Mouse (Mus musculus): ENCODE measurements around the gene Slc35e3. TPM values are rescaled to one million over a fixed set of nuclear protein-coding genes. Genes with fewer than 3 reads are reported as not detected.
"Not testable (repeated sequence)": the region's sequence is repeated elsewhere in the genome, so short reads cannot be mapped to it uniquely, and the experiment has no call there.

The Slc35e3 gene
- polyA plus RNA-seq, 1 experiment from 2014 or later, result 22.2 TPM

GRCm38 (mm10) chr10:117763588-117764190, 17.5 kb upstream of the Slc35e3 start:
- Histone ChIP-seq H3K4me3 (no peak overlapping the region), H3K9me3 (no peaks in the 10 kb centered on the region), H3K4me1 (replicated peaks) (no peaks in the 10 kb centered on the region), H3K27ac (no peak overlapping the region), H3K27me3 (ENCODE audit: insufficient read depth, poor library complexity, severe bottlenecking) (no peaks in the 10 kb centered on the region), H3K36me3 (peaks cover 100% of the 10 kb centered on the region)
- WGBS, result 96% methylated on average over 16 of the region's 16 CpGs
- DNase-seq (ENCODE audit: low spot score), result no peak

GRCm38 (mm10) chr10:117762966-117763365, 16.8 kb upstream of the Slc35e3 start:
- H3K36me3 ChIP-seq, result peaks cover 100% of the 10 kb centered on the region
- 95% methylated on average over 12 of the region's 12 CpGs for WGBS

GRCm38 (mm10) chr10:117762281-117762830, 16.2 kb upstream of the Slc35e3 start:
- peaks cover 100% of the 10 kb centered on the region for H3K36me3 ChIP-seq
- no peaks in the 10 kb centered on the region for H3K4me1 ChIP-seq (replicated peaks)
- H3K27ac ChIP-seq, result no peak overlapping the region
- no peaks in the 10 kb centered on the region for H3K9me3 ChIP-seq
- no peak overlapping the region for H3K4me3 ChIP-seq
- H3K27me3 ChIP-seq (ENCODE audit: insufficient read depth, poor library complexity, severe bottlenecking), result no peaks in the 10 kb centered on the region
- no peak for DNase-seq (ENCODE audit: low spot score)
- WGBS, result 98% methylated on average over 2 of the region's 2 CpGs

More at GRCm38 (mm10) chr10:117762966-117763365, 16.8 kb upstream of the Slc35e3 start:
- H3K9me3 ChIP-seq, result no peaks in the 10 kb centered on the region
- H3K4me3 ChIP-seq, result no peak overlapping the region
- H3K27me3 ChIP-seq (ENCODE audit: insufficient read depth, poor library complexity, severe bottlenecking), result no peaks in the 10 kb centered on the region
- no peaks in the 10 kb centered on the region for H3K4me1 ChIP-seq (replicated peaks)
- H3K27ac ChIP-seq, result no peak overlapping the region
- no peak for DNase-seq (ENCODE audit: low spot score)

GRCm38 (mm10) chr10:117761551-117761950, 15.4 kb upstream of the Slc35e3 start:
- peaks cover 100% of the 10 kb centered on the region for H3K36me3 ChIP-seq
- no peaks in the 10 kb centered on the region for H3K4me1 ChIP-seq (replicated peaks)
- H3K27me3 ChIP-seq (ENCODE audit: insufficient read depth, poor library complexity, severe bottlenecking), result no peaks in the 10 kb centered on the region
- H3K9me3 ChIP-seq, result no peaks in the 10 kb centered on the region
- no peak overlapping the region for H3K4me3 ChIP-seq
- WGBS, result 93% methylated on average over 6 of the region's 6 CpGs
- H3K27ac ChIP-seq, result no peak overlapping the region
- DNase-seq (ENCODE audit: low spot score), result no peak

- WGBS, result 96% methylated on average over 9 of the region's 9 CpGs
- Histone ChIP-seq H3K9me3 (no peaks in the 10 kb centered on the region), H3K27me3 (ENCODE audit: insufficient read depth, poor library complexity, severe bottlenecking) (no peaks in the 10 kb centered on the region), H3K36me3 (peaks cover 100% of the 10 kb centered on the region), H3K4me3 (no peak overlapping the region), H3K27ac (no peak overlapping the region), H3K4me1 (replicated peaks) (no peaks in the 10 kb centered on the region)
- no peak for DNase-seq (ENCODE audit: low spot score)
These were observed 14.7 kb upstream of the Slc35e3 start for GRCm38 (mm10) chr10:117760831-117761335.

GRCm38 (mm10) chr10:117759844-117760630, 13.9 kb upstream of the Slc35e3 start:
- no peaks in the 10 kb centered on the region for H3K9me3 ChIP-seq
- no peak for DNase-seq (ENCODE audit: low spot score)
- H3K27me3 ChIP-seq (ENCODE audit: insufficient read depth, poor library complexity, severe bottlenecking), result no peaks in the 10 kb centered on the region
- H3K36me3 ChIP-seq, result peaks cover 100% of the 10 kb centered on the region
- no peak overlapping the region for H3K4me3 ChIP-seq
- H3K4me1 ChIP-seq (replicated peaks), result no peaks in the 10 kb centered on the region
- 96% methylated on average over 10 of the region's 10 CpGs for WGBS
- H3K27ac ChIP-seq, result no peak overlapping the region

GRCm38 (mm10) chr10:117758749-117759727, 12.9 kb upstream of the Slc35e3 start:
- Histone ChIP-seq H3K27me3 (ENCODE audit: insufficient read depth, poor library complexity, severe bottlenecking) (no peaks in the 10 kb centered on the region), H3K36me3 (peaks cover 100% of the 10 kb centered on the region)
- 92% methylated on average over 18 of the region's 18 CpGs for WGBS

GRCm38 (mm10) chr10:117758344-117758743, 12.2 kb upstream of the Slc35e3 start:
- not testable (repeated sequence) for H3K4me1 ChIP-seq (replicated peaks); H3K27ac ChIP-seq; H3K9me3 ChIP-seq; H3K4me3 ChIP-seq; H3K27me3 ChIP-seq (ENCODE audit: insufficient read depth, poor library complexity, severe bottlenecking); DNase-seq (ENCODE audit: low spot score)
- H3K36me3 ChIP-seq, result peaks cover 98% of the 10 kb centered on the region
- WGBS, result 94% methylated on average over 3 of the region's 3 CpGs

More at GRCm38 (mm10) chr10:117758749-117759727, 12.9 kb upstream of the Slc35e3 start:
- Histone ChIP-seq H3K9me3 (no peaks in the 10 kb centered on the region), H3K4me1 (replicated peaks) (no peaks in the 10 kb centered on the region), H3K27ac (no peak overlapping the region), H3K4me3 (no peak overlapping the region)
- DNase-seq (ENCODE audit: low spot score), result no peak

GRCm38 (mm10) chr10:117757796-117758342, 11.7 kb upstream of the Slc35e3 start:
- H3K9me3 ChIP-seq, result no peaks in the 10 kb centered on the region
- 95% methylated on average over 7 of the region's 7 CpGs for WGBS
- no peaks in the 10 kb centered on the region for H3K27me3 ChIP-seq (ENCODE audit: insufficient read depth, poor library complexity, severe bottlenecking)
- peaks cover 98% of the 10 kb centered on the region for H3K36me3 ChIP-seq
- DNase-seq (ENCODE audit: low spot score), result no peak
- no peak overlapping the region for H3K4me3 ChIP-seq
- H3K27ac ChIP-seq, result no peak overlapping the region
- no peaks in the 10 kb centered on the region for H3K4me1 ChIP-seq (replicated peaks)

- Histone ChIP-seq H3K4me3 (no peak overlapping the region), H3K4me1 (replicated peaks) (no peaks in the 10 kb centered on the region), H3K36me3 (peaks cover 98% of the 10 kb centered on the region), H3K27ac (no peak overlapping the region), H3K27me3 (ENCODE audit: insufficient read depth, poor library complexity, severe bottlenecking) (no peaks in the 10 kb centered on the region), H3K9me3 (no peaks in the 10 kb centered on the region)
- no peak for DNase-seq (ENCODE audit: low spot score)
- WGBS, result 91% methylated on average over 1 of the region's 1 CpGs
These were observed 11.1 kb upstream of the Slc35e3 start for GRCm38 (mm10) chr10:117757259-117757658.

- Histone ChIP-seq H3K9me3 (no peaks in the 10 kb centered on the region), H3K4me3 (no peak overlapping the region), H3K4me1 (replicated peaks) (no peaks in the 10 kb centered on the region), H3K27ac (no peak overlapping the region), H3K27me3 (ENCODE audit: insufficient read depth, poor library complexity, severe bottlenecking) (no peaks in the 10 kb centered on the region), H3K36me3 (peaks cover 98% of the 10 kb centered on the region)
- WGBS, result 95% methylated on average over 5 of the region's 5 CpGs
- no peak for DNase-seq (ENCODE audit: low spot score)
These were observed 10.6 kb upstream of the Slc35e3 start for GRCm38 (mm10) chr10:117756784-117757183.
